Mouse (Mus musculus): Measurements from ENCODE around the gene Prpf4.

DNA sequence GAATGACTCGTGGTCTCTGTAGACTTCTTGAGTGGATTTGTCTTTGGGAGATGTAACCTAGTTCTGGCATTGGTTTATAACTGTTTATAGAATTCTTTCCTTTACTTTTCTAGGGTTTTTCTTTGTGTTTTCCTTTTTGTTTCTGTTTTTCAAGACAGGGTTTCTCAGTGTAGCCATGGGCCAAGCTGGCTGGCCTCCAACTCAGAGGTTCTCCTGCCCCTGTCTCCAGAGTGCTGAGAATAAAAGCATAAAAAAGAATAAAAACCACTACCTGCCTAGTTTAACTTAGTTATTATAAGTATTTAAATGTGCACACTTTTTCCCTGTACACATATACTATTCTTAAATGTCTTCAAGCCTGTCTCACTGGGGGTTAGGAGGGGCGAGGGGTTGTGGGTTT, 1.7 kb downstream of the Prpf4 start:
- TF ChIP-seq POLR2A (IDR thresholded peaks at IDR 0.05; ENCODE audit: control insufficient read depth, extremely low read depth, insufficient read depth, low read length, poor library complexity): no peak
- TF ChIP-seq CTCF (IDR thresholded peaks at IDR 0.05; ENCODE audit: borderline replicate concordance, control insufficient read depth, extremely low read depth, insufficient read depth, low read length, poor library complexity): no peak

Data from thymus, adult 2 months (tissue).